Mouse (Mus musculus) frontal cortex, postnatal 25 days (tissue): ENCODE measurements around the gene Ap3m1.

Experiments used
- DNase-seq, 2 experiments: peaks; one replicate each; pipeline ENCODE4 v3.0.0; 2022; ENCODE audit warnings: low spot score in 2 of 2

The Ap3m1 gene

DNA sequence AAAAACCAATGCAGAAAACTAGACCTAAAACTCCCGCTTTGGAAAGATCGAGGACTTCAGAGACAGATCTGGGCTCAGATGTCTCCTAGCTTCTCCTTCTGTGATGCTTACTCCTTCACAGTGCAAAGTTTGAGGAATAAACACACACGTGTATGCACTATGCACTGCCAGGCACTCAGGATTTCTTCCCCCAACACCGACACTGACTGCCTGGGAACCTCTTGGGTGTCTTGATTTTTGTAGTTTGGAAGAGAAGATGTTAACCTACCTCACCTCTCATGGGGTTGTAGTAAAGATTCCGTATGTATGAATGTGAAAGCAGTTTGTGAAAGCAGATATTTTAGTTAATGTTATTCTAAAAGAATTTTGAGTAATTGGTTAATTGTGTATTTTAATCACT, 34.4 kb downstream of the Ap3m1 start:
- DNase-seq: no peak

- no peak for DNase-seq
Measured at GRCm38 (mm10) chr14:21013800-21014334, 38.4 kb downstream of the Ap3m1 start.

- DNase-seq: no peak
Measured at GRCm38 (mm10) chr14:20999617-21000016, 52.7 kb downstream of the Ap3m1 start.

- DNase-seq: no peak
Measured at GRCm38 (mm10) chr14:20997548-20997947, 54.8 kb downstream of the Ap3m1 start.

DNA sequence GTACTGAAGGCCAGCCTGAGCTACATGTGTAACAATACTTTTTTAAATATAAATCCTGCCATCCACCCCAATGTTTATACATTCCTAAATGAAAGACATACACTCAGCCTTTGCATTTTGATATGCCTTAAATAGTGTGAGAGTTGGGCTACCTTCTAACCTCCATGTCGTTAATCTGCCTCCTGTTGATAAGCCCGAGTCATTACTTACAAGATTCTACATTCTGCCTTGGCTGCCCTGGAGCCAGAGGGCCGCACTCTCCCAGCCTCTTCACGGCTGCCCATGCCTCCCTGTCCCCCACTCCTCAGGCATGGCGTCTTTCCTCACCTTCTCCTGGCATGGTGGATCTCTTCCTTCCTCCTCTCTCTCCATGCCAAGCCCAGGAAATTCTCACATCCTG, 55.9 kb downstream of the Ap3m1 start:
- DNase-seq: no peak

GRCm38 (mm10) chr14:20995497-20995896, 56.8 kb downstream of the Ap3m1 start:
- no peak for DNase-seq

GRCm38 (mm10) chr14:20994475-20994874, 57.8 kb downstream of the Ap3m1 start:
- DNase-seq: no peak

DNA sequence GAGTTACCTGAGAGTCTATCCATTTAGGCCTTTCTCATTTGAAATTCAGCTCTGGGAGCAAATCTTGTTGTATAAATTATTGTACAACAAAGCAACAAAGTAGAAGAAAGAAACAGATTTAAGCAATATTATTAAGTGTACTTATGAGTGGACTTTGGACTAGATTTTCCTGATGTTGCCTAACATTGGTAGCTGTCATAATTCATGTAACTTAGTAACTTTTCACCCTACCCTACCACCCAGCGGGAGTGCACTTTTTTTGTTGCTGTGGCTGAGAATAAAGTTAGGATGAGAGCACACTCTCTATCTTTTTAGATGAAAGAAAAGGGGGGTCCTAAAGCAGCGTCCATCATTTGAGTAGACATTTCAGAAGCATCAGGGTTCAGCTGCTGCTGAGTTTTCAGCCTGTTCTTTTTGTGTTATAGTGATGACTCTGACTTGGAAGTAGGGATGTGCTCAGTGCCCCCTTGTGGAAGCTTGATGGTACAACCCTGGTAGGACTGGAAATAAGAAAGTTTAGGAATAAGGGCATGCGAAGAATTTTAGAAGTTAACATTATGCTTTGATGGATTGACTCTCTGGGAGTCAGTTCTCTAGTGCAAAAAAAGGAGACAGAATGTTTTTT, 59.1 kb downstream of the Ap3m1 start:
- peak in 1 of 2 experiments; percentile 15 for DNase-seq

- no peak for DNase-seq
Measured at GRCm38 (mm10) chr14:20991492-20991891, 60.8 kb downstream of the Ap3m1 start.

DNA sequence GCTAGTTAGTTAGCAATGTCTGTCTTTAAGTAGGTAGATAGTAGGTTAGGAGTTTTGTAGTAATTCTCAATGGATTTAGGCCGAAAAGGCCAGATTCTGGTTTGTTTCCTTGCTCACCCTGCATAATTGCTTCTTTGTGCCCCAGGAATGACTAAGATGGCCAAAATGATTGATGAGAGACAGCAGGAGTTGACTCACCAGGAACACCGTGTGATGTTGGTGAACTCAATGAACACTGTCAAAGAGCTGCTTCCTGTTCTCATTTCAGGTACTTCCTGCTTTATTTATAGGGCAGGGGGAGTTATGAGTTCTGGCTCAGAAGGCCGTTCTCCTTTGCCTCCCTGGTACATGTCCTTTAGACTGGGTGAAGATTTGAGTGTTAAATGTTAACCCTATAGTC, 66.8 kb downstream of the Ap3m1 start:
- DNase-seq: no peak

DNA sequence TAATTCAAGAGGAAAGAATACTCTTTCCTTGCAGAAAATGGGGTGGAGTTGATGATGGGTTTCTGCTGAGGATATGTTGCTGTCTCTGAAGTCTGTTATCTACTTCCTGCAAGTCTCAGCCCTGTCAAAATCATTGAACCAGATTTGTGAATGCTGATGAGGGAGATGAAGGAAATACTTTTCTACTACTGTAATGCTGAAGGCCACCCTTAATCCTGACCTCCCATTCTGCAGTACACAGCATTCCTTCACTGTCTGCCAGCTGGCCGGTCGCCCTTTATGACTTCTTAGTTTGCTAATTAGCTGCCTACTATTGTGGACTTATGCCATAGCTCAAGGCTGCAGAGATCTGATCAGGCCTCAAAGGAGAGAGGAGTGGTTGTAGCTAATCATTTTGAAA, 68.5 kb downstream of the Ap3m1 start:
- DNase-seq: no peak
